8 mouse cellular contexts compared by ENCODE assay signal in genomic region chr3:37748002-37748733, GRCm38 (mm10). TPM values are rescaled to one million over a fixed set of nuclear protein-coding genes. Genes with fewer than 3 reads are reported as not detected.
DNase-seq lines count a peak whose midpoint lies in the region; ATAC-seq and TF ChIP-seq lines count a peak whose summit lies in the region.
"Had no signal": no experiment of that assay in that cellular context is flagged by ENCODE, and none has a peak within 500 bp of the region (broad histone marks: within the 10 kb centered on the region; RNA-seq: fewer than 3 reads in every experiment).

No protein-coding gene starts in this region.

- H3K4me3 ChIP-seq in intestine, postnatal 0 days (ENCODE audit: low read depth, low read length) = no peak overlapping the region
- no peak overlapping the region for H3K4me3 ChIP-seq in lung, adult 2 months (replicated peaks; ENCODE audit: extremely low read depth, low read depth, low read length)
- H3K4me3 ChIP-seq: layer of hippocampus, adult 2 months had no signal

- no peak for TF ChIP-seq POLR2A in lung, adult 2 months (IDR thresholded peaks at IDR 0.05; ENCODE audit: borderline replicate concordance, extremely low read depth, low read depth, low read length)

- WGBS in intestine, postnatal 0 days = 48% methylated on average over 16 of the region's 16 CpGs
- 57% methylated on average over 16 of the region's 16 CpGs for WGBS in lung, adult 2 months

- no peaks in the 10 kb centered on the region for H3K36me3 ChIP-seq in intestine, postnatal 0 days (ENCODE audit: control insufficient read depth, insufficient read depth)

- peak overlapping the region; percentile 80 for H3K27ac ChIP-seq in intestine, postnatal 0 days (ENCODE audit: low read depth, low read length)
- H3K27ac ChIP-seq: layer of hippocampus, adult 2 months had no signal

- H3K4me1 ChIP-seq in intestine, postnatal 0 days (replicated peaks; ENCODE audit: control insufficient read depth, insufficient read depth, low read length) = peaks cover 7% of the 10 kb centered on the region; the same call in 1 of the 2 replicates
- peaks cover 6% of the 10 kb centered on the region for H3K4me1 ChIP-seq in lung, adult 2 months (ENCODE audit: control insufficient read depth, insufficient read depth, low read length)

- TF ChIP-seq CTCF in intestine, postnatal 0 days (IDR thresholded peaks at IDR 0.05; ENCODE audit: low read depth) = no peak
- TF ChIP-seq CTCF in lung, adult 2 months (IDR thresholded peaks at IDR 0.05; ENCODE audit: insufficient read depth, low read length) = no peak

- peak; percentile 82 for DNase-seq in 416B (ENCODE audit: low read depth)
- DNase-seq in lung, adult 2 months = peak; percentile 50
- DNase-seq in cerebellum, postnatal 36 days = no peak
- DNase-seq in ovary, postnatal 14 days (ENCODE audit: low spot score) = no peak
- no peak for DNase-seq in gastrocnemius, postnatal 10 days

- H3K27me3 ChIP-seq in intestine, postnatal 0 days (replicated peaks; ENCODE audit: control insufficient read depth, insufficient read depth, low read length) = no peaks in the 10 kb centered on the region

- no peak overlapping the region for H3K4me2 ChIP-seq in intestine, postnatal 0 days (replicated peaks; ENCODE audit: low read depth)

- H3K9me3 ChIP-seq in intestine, postnatal 0 days (ENCODE audit: control insufficient read depth) = no peaks in the 10 kb centered on the region

- ATAC-seq in CD4-positive, CD25-positive, alpha-beta regulatory T cell, adult 4 months = peak; percentile 51
- ATAC-seq in intestine, postnatal 0 days = peak; percentile 98

- H3K9ac ChIP-seq in intestine, postnatal 0 days (ENCODE audit: low read depth, low read length) = no peak overlapping the region

RNA-seq across cellular contexts. Expression of gene Gm5148, which starts 23.9 kb away (rescaled TPM):
- 1 to 10 TPM; 1.9 to 3.1 TPM for polyA plus RNA-seq in CD4-positive, CD25-positive, alpha-beta regulatory T cell, adult 4 months (2017; shearing (Covaris generic))
- 4.5 and 5.7 TPM in 2 replicates for polyA plus RNA-seq in intestine, postnatal 0 days (2015; fragmentation: Nextera tagmentation; extraction: Ambion mirVana)
- 7.1 and 9.5 TPM in 2 replicates for polyA plus RNA-seq in lung, adult 2 months (2012; rRNA removed)
- total RNA-seq in gastrocnemius, postnatal 10 days (2021) = under 1 TPM in 1 of 2 experiments, not detected in 1; 0.25 TPM

Comparison
In these comparisons a context has a peak if more than half of its experiments do, and no peak if none do; other contexts are left out.
1. DNase-seq: peak in 416B (single experiment) and lung, adult 2 months (single experiment); none in cerebellum, postnatal 36 days (0 of 2), ovary, postnatal 14 days (single experiment) and gastrocnemius, postnatal 10 days (single experiment).